ENCODE assay signal across 13 mouse cellular contexts in genomic region chr11:80613534-80613933, GRCm38 (mm10).
DNase-seq lines count a peak whose midpoint lies in the region; ATAC-seq lines count a peak whose summit lies in the region.
"Had no signal": no experiment of that assay in that cellular context is flagged by ENCODE, and none has a peak within 500 bp of the region (broad histone marks: within the 10 kb centered on the region; RNA-seq: fewer than 3 reads in every experiment).

No protein-coding gene starts in this region.

- no peaks in the 10 kb centered on the region for H3K9me3 ChIP-seq in hindbrain, embryonic 14.5 days (ENCODE audit: control insufficient read depth, low read length)
- H3K9me3 ChIP-seq in hindbrain, embryonic 16.5 days (ENCODE audit: control insufficient read depth, low read length), result no peaks in the 10 kb centered on the region
- no peaks in the 10 kb centered on the region for H3K9me3 ChIP-seq in embryonic facial prominence, embryonic 14.5 days (ENCODE audit: control insufficient read depth, low read length)
- H3K9me3 ChIP-seq: megakaryocyte, embryonic 14.5 days had no signal

- H3K27ac ChIP-seq in hindbrain, embryonic 14.5 days, result no peak overlapping the region
- no peak overlapping the region for H3K27ac ChIP-seq in hindbrain, embryonic 16.5 days (ENCODE audit: low read depth, low read length)
- no peak overlapping the region for H3K27ac ChIP-seq in embryonic facial prominence, embryonic 14.5 days (replicated peaks; ENCODE audit: low read depth, low read length)

- H3K4me3 ChIP-seq in hindbrain, embryonic 14.5 days (replicated peaks; ENCODE audit: low read length), result no peak overlapping the region
- H3K4me3 ChIP-seq in hindbrain, embryonic 16.5 days (ENCODE audit: low read length), result no peak overlapping the region
- H3K4me3 ChIP-seq in embryonic facial prominence, embryonic 14.5 days (ENCODE audit: low read depth, low read length), result no peak overlapping the region
- H3K4me3 ChIP-seq: megakaryocyte, embryonic 14.5 days had no signal

- H3K9ac ChIP-seq in hindbrain, embryonic 14.5 days, result no peak overlapping the region
- no peak overlapping the region for H3K9ac ChIP-seq in hindbrain, embryonic 16.5 days (ENCODE audit: low read depth, low read length)
- no peak overlapping the region for H3K9ac ChIP-seq in embryonic facial prominence, embryonic 14.5 days (ENCODE audit: low read depth, low read length)

- peak; percentile 34 for DNase-seq in hindbrain, embryonic 14.5 days (ENCODE audit: low spot score)
- peak; percentile 25 for DNase-seq in urinary bladder, postnatal 14 days (ENCODE audit: low spot score)
- DNase-seq in urinary bladder, adult 2 months (ENCODE audit: low spot score), result no peak
- DNase-seq in embryonic facial prominence, embryonic 14.5 days (ENCODE audit: low spot score), result peak; percentile 53
- DNase-seq in yolk sac, embryonic 10.5 days (ENCODE audit: low spot score), result peak; percentile 57
- no peak for DNase-seq in cerebellum, adult 8-10 months
- DNase-seq in cerebellum, adult 9-11 months, result no peak
- DNase-seq: cerebellum, postnatal 10 days; right cerebral cortex, postnatal 25 days; thymus, postnatal 14 days had no signal

- no peaks in the 10 kb centered on the region for H3K36me3 ChIP-seq in hindbrain, embryonic 14.5 days (replicated peaks; ENCODE audit: control insufficient read depth, insufficient read depth)
- H3K36me3 ChIP-seq in hindbrain, embryonic 16.5 days (ENCODE audit: control insufficient read depth, insufficient read depth, low read length), result no peaks in the 10 kb centered on the region
- no peaks in the 10 kb centered on the region for H3K36me3 ChIP-seq in embryonic facial prominence, embryonic 14.5 days (ENCODE audit: control insufficient read depth, insufficient read depth, low read length)

- H3K4me1 ChIP-seq in hindbrain, embryonic 14.5 days (replicated peaks; ENCODE audit: control insufficient read depth, insufficient read depth, low read length), result peaks cover 14% of the 10 kb centered on the region; the same call in 1 of the 2 replicates
- peaks cover 5% of the 10 kb centered on the region for H3K4me1 ChIP-seq in hindbrain, embryonic 16.5 days (ENCODE audit: control insufficient read depth, insufficient read depth, low read depth, low read length)
- no peaks in the 10 kb centered on the region for H3K4me1 ChIP-seq in embryonic facial prominence, embryonic 14.5 days (ENCODE audit: control insufficient read depth, insufficient read depth, low read length)
- H3K4me1 ChIP-seq: megakaryocyte, embryonic 14.5 days had no signal

- H3K27me3 ChIP-seq in hindbrain, embryonic 14.5 days (ENCODE audit: control insufficient read depth, insufficient read depth, low read length), result no peaks in the 10 kb centered on the region
- no peaks in the 10 kb centered on the region for H3K27me3 ChIP-seq in hindbrain, embryonic 16.5 days (replicated peaks; ENCODE audit: control insufficient read depth, insufficient read depth, low read length)
- no peaks in the 10 kb centered on the region for H3K27me3 ChIP-seq in embryonic facial prominence, embryonic 14.5 days (replicated peaks; ENCODE audit: control insufficient read depth, insufficient read depth, low read length)
- H3K27me3 ChIP-seq: Patski had no signal

- WGBS in hindbrain, embryonic 14.5 days, result 26% methylated on average over 6 of the region's 6 CpGs
- 20% methylated on average over 6 of the region's 6 CpGs for WGBS in hindbrain, embryonic 16.5 days
- WGBS in embryonic facial prominence, embryonic 14.5 days, result 9% methylated on average over 6 of the region's 6 CpGs

- ATAC-seq in hindbrain, embryonic 14.5 days (ENCODE audit: low FRiP score), result no peak
- ATAC-seq in hindbrain, embryonic 16.5 days, result no peak
- ATAC-seq in embryonic facial prominence, embryonic 14.5 days (ENCODE audit: low read depth), result no peak
- ATAC-seq: Patski had no signal

- no peak overlapping the region for H3K4me2 ChIP-seq in hindbrain, embryonic 14.5 days (replicated peaks)
- no peak overlapping the region for H3K4me2 ChIP-seq in hindbrain, embryonic 16.5 days (ENCODE audit: low read length)
- no peak overlapping the region for H3K4me2 ChIP-seq in embryonic facial prominence, embryonic 14.5 days (ENCODE audit: low read depth, low read length)

Comparison
In these comparisons a context has a peak if more than half of its experiments do, and no peak if none do; other contexts are left out.
1. DNase-seq: peak in hindbrain, embryonic 14.5 days (single experiment), urinary bladder, postnatal 14 days (single experiment), embryonic facial prominence, embryonic 14.5 days (single experiment) and yolk sac, embryonic 10.5 days (single experiment); none in urinary bladder, adult 2 months (single experiment), cerebellum, adult 8-10 months (single experiment) and cerebellum, adult 9-11 months (single experiment).